Mouse (Mus musculus) MEL (cell line): ENCODE measurements at regions not wholly inside any gene's neighbourhood (a gene's known extent, or its start where the extent isn't known, plus 50 kb on each side); places are given as distances from the start of the nearest gene placed in this dataset.

ENCODE experiments used
- E2F4 ChIP-seq: IDR thresholded peaks from 2 replicates; pipeline ENCODE4 v1.6.1; 2011; ENCODE audit warnings: low read depth, low read length, improper control_type of control experiment, borderline replicate concordance
- GATA1 ChIP-seq: IDR thresholded peaks from 2 replicates; pipeline ENCODE4 v1.6.1; 2011; ENCODE audit warnings: low read depth, low read length, improper control_type of control experiment
- MAX ChIP-seq: IDR thresholded peaks from 2 replicates; pipeline ENCODE4 v1.6.1; 2011; ENCODE audit warnings: low read length, improper control_type of control experiment
- MYC ChIP-seq: IDR thresholded peaks from 2 replicates; pipeline ENCODE4 v1.6.1; 2011; ENCODE audit warnings: low read depth, mild to moderate bottlenecking, low read length, improper control_type of control experiment, moderate library complexity
- POLR2A ChIP-seq, 2 experiments: IDR thresholded peaks; 2 replicates each; pipeline ENCODE4 v1.6.1; 2011 to 2012; ENCODE audit warnings: low read length in 2 of 2, mild to moderate bottlenecking in 2 of 2, control low read depth in 1 of 2, improper control_type of control experiment in 1 of 2, low read depth in 1 of 2, moderate library complexity in 1 of 2; ENCODE audit not compliant: control insufficient read depth in 1 of 2, insufficient read depth in 1 of 2, poor library complexity in 1 of 2

DNA sequence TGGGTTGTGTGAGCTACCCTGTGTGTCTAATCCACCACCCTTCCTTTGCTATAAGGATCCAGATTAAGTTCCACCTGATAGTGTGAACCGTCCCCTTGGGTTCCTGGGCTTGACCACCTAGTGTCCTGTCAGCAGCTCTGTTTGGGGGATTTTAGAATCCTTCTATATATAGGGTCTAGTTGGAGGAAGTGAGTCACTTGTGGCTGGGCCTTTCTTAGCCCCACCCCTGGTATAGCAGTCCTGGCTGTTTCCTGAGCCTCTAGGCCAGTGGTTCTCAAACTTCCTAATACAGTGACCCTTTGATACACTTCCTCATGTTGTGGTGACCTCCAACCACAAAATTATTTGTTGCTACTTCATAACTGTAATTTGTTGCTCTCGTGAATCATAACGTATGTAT lies 267.1 kb downstream of the Prex1 start:
- TF ChIP-seq POLR2A (IDR thresholded peaks at IDR 0.05; ENCODE audit: control insufficient read depth in 1 of 2, insufficient read depth in 1 of 2, low read depth in 1 of 2, low read length in 2 of 2, poor library complexity in 1 of 2) (no peak), GATA1 (no peak), E2F4 (no peak), MYC (no peak), MAX (no peak)
